Mouse (Mus musculus) stomach, embryonic 15.5 days (tissue): Measurements from ENCODE around the gene Grin2b. TPM values are rescaled to one million over a fixed set of nuclear protein-coding genes. Genes with fewer than 3 reads are reported as not detected.
A peak's percentile ranks its signal among the peaks of the same experiment; 100 is the strongest.

Experiments used
- ATAC-seq: fragments of 200-750 bp; cut with Nextera tagmentation; 2 replicates; pipeline ENCODE4 v1.8.0; 2017; ENCODE audit warnings: low read depth, moderate number of reproducible peaks, moderate TSS enrichment; ENCODE audit not compliant: insufficient read depth, low FRiP score
- H3K27ac ChIP-seq: fragments of 300-500 bp; sonication (generic); 2 replicates; pipeline ENCODE4 v1.5.1; 2015; ENCODE audit warnings: mild to moderate bottlenecking, inconsistent platforms
- H3K27me3 ChIP-seq: fragments of 300-500 bp; sonication (generic); replicated peaks from 2 replicates; pipeline ENCODE4 v1.6.1; 2015; ENCODE audit warnings: inconsistent platforms
- H3K36me3 ChIP-seq: fragments of 300-500 bp; sonication (generic); 2 replicates; pipeline ENCODE4 v1.6.1; 2015; ENCODE audit warnings: inconsistent platforms
- H3K4me1 ChIP-seq: fragments of 300-500 bp; sonication (generic); 2 replicates; pipeline ENCODE4 v1.6.1; 2015; ENCODE audit warnings: inconsistent platforms
- H3K4me2 ChIP-seq: fragments of 300-500 bp; sonication (generic); 2 replicates; pipeline ENCODE4 v1.6.1; 2015; ENCODE audit warnings: mild to moderate bottlenecking, inconsistent platforms
- H3K4me3 ChIP-seq: fragments of 300-500 bp; sonication (generic); replicated peaks from 2 replicates; pipeline ENCODE4 v1.5.1; 2015; ENCODE audit warnings: inconsistent platforms
- H3K9ac ChIP-seq: fragments of 300-500 bp; sonication (generic); 2 replicates; pipeline ENCODE4 v1.6.1; 2015; ENCODE audit warnings: inconsistent platforms
- H3K9me3 ChIP-seq: fragments of 300-500 bp; sonication (generic); 2 replicates; pipeline ENCODE4 v1.6.1; 2016; ENCODE audit warnings: inconsistent platforms
- WGBS: fragments of 180-500 bp; shearing (Covaris S2); methylation state at CpG from one replicate; pipeline ENCODE4 v1.1.7; 2015; 5-methylcytosine and 5-hydroxymethylcytosine counted together
- polyA plus RNA-seq: library from polyadenylated mRNA; unstranded; fragments of >200 nt; fragmentation: Nextera tagmentation; extraction: Ambion mirVana; gene quantifications from 2 replicates; pipeline ENCODE4 v1.2.1, GENCODE M21; 2015

Grin2b gene
- polyA plus RNA-seq, 1 experiment from 2014 or later, result 0.83 TPM

DNA sequence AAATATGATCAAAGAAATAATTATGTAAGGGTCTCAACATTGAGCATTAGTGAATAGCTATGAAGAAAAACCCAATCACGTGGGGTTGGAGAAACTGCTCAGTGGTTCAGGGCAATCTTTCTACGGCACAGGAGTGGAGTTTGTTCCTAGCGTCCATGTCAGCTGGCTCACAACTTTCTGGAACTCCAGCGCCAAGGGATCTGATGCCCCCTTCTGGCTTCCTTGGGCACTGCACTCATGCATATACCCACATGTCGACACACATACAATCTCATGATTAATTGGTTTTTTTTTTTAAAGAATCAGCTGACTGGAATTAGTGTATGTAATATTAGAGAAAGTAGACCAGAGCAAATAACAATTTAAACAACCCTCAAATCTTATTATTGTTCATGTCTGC, 258.7 kb downstream of the Grin2b start:
- Histone ChIP-seq H3K4me1 (no peaks in the 10 kb centered on the region), H3K9ac (no peak overlapping the region), H3K9me3 (no peaks in the 10 kb centered on the region), H3K27me3 (no peaks in the 10 kb centered on the region), H3K27ac (no peak overlapping the region), H3K4me2 (no peak overlapping the region), H3K36me3 (no peaks in the 10 kb centered on the region), H3K4me3 (no peak overlapping the region)
- ATAC-seq, result no peak
- 89% methylated on average over 5 of the region's 5 CpGs for WGBS

DNA sequence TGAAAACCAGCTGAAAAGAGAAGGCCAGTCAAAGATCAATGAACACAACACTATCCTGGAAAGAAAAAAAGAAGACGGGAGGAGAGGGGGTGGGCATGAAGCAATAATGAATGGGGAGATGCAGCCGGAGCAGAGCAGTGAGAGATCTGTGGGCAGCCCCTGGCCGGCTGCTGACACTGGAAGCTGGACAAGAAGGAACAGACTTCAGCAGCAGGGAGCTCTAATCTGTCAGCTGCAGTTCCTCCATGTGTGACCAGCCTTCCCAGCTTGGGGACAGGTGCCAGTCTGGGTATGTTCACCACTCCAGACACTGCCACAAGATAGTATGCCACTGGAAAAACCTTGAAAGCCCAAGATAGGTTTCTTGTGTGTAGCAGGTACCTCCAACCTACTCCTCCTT, 261.2 kb downstream of the Grin2b start:
- Histone ChIP-seq H3K4me3 (no peak overlapping the region), H3K4me1 (no peaks in the 10 kb centered on the region), H3K27ac (no peak overlapping the region), H3K9ac (no peak overlapping the region), H3K27me3 (no peaks in the 10 kb centered on the region), H3K4me2 (no peak overlapping the region), H3K36me3 (no peaks in the 10 kb centered on the region), H3K9me3 (no peaks in the 10 kb centered on the region)
- 72% methylated on average over 3 of the region's 3 CpGs for WGBS
- no peak for ATAC-seq

DNA sequence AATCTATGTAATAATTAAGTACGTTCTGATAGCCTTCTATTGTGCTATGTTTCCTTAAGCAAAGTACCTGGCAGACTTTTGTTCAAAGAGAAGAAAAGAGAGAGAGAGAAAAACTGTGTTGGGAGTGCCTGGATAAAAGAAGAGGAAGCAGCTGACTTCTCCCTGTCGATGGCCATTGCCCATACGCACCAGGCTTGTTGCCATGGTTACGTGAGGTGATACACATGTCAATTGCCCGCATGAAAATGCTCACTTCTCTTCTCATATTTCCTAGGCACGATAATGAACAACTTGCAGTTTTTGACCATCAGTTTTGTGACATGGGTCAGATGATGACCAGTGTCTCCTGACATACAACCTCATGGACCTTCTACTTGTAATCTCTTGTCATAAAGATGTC, 262.2 kb downstream of the Grin2b start:
- Histone ChIP-seq H3K4me3 (no peak overlapping the region), H3K4me2 (no peak overlapping the region), H3K4me1 (no peaks in the 10 kb centered on the region), H3K27ac (no peak overlapping the region), H3K36me3 (no peaks in the 10 kb centered on the region), H3K9ac (no peak overlapping the region), H3K27me3 (no peaks in the 10 kb centered on the region), H3K9me3 (no peaks in the 10 kb centered on the region)
- 80% methylated on average over 6 of the region's 6 CpGs for WGBS
- ATAC-seq, result no peak

DNA sequence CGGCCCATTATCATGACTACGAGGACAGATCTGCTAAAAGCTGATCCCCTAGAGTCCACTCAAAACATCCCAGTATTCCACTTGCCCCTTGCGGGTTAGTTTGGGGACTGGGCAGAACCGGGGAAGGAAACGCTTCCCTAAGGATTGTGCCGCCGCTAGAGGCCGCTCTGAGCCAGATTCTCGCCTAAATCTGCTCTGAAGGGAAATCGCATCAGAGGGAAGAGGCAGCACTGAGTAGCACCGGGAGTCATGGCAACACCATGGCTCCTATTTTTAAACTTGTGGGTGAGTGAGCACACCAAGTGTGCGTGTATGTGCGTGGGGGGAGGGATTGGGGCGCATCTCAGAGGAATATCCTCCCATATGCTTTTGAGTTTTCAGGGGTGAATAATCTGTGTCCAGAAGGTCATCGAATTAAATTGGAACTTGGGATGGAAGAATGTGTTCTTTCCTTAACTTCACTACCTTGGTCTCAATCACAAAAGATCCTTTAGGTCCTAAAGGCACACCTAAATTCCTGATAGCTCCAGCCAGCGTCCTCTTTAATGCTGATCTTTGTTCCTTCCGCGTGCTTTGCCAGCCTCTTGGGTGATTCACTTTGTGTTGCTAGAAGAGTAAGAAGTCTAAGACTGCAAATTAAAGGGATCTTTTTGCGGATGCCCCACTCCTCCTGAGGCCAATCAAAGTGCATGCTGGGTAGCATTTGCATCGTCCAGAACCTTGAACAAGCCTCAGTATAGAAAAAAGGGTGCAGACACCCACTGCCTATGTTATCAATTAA, 265.6 kb downstream of the Grin2b start:
- no peaks in the 10 kb centered on the region for H3K4me1 ChIP-seq
- peak; percentile 73; the same call in 1 of the 2 replicates for ATAC-seq

DNA sequence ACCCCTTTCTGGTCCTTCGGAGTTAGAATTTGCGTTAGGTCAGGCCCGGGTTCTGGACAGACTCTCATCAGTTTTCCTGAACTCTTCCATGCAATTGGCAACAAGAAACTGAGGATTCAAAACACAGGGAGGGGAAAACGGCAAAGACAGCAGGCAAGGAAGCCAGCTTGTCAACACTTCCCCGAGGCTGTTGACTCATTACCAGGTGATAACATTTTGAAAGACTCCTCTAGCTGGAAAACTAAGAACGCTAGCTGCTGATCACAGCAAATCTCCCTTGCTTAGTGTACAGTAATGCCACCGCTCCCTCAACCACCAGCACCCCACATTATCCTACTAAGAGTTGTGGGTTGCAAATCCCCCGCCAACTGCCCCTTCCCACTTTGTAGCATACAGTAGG, 266.2 kb downstream of the Grin2b start:
- 66% methylated on average over 8 of the region's 8 CpGs for WGBS
- H3K4me2 ChIP-seq, result no peak overlapping the region
- no peaks in the 10 kb centered on the region for H3K27me3 ChIP-seq
- H3K4me1 ChIP-seq, result no peaks in the 10 kb centered on the region
- no peak overlapping the region for H3K27ac ChIP-seq
- H3K9ac ChIP-seq, result no peak overlapping the region
- H3K4me3 ChIP-seq, result no peak overlapping the region
- H3K9me3 ChIP-seq, result no peaks in the 10 kb centered on the region
- no peaks in the 10 kb centered on the region for H3K36me3 ChIP-seq
- ATAC-seq, result no peak

More for the DNA sequence above, 265.6 kb downstream of the Grin2b start:
- no peak overlapping the region for H3K4me2 ChIP-seq
- H3K27me3 ChIP-seq, result no peaks in the 10 kb centered on the region
- H3K9ac ChIP-seq, result no peak overlapping the region
- no peaks in the 10 kb centered on the region for H3K9me3 ChIP-seq
- H3K4me3 ChIP-seq, result no peak overlapping the region
- H3K27ac ChIP-seq, result no peak overlapping the region
- no peaks in the 10 kb centered on the region for H3K36me3 ChIP-seq
- 22% methylated on average over 20 of the region's 20 CpGs for WGBS

DNA sequence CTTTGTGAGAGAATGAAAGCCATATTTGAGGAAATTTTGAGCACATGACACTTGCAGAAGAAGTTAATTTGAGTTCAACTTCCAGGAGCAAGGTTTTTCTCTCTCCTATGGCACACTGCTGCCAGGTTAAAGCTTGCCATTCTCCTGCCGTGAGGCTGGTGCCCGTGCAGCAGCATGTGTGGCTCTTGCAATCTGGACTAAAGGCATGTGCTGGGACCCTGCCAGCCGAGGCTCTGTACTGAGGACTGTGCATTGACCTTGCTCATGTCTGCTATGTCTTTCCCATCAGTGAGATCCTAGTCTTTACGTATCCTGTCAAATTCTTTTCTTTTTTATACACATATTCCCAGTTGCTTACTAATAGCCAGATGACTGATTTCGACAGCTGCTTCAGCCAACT, 268.9 kb downstream of the Grin2b start:
- H3K9ac ChIP-seq, result no peak overlapping the region
- no peak for ATAC-seq
- no peaks in the 10 kb centered on the region for H3K27me3 ChIP-seq
- no peak overlapping the region for H3K27ac ChIP-seq
- no peaks in the 10 kb centered on the region for H3K36me3 ChIP-seq
- H3K9me3 ChIP-seq, result no peaks in the 10 kb centered on the region
- 50% methylated on average over 5 of the region's 5 CpGs for WGBS
- H3K4me2 ChIP-seq, result no peak overlapping the region
- no peaks in the 10 kb centered on the region for H3K4me1 ChIP-seq
- no peak overlapping the region for H3K4me3 ChIP-seq

DNA sequence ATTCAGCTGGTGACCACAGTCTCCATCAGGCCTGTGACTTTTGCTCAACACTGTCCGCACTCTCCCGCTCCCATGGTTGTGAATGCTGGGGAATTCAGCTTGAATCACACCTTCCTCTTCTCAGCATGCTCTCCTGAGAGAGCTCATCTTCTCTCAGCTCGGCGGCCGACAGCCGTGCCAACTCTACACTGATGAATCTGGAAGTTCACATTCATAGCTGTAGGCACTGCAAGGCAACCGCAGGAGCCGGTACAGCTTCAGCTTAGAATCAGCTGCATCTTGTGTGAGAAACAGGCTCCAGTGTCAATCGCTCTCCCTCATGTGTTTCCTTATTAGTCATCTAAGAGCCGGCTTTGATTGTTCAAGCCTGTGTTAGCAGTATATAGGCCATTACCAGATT, 272.9 kb downstream of the Grin2b start:
- Histone ChIP-seq H3K9ac (no peak overlapping the region), H3K4me1 (no peaks in the 10 kb centered on the region), H3K4me2 (no peak overlapping the region), H3K27ac (no peak overlapping the region), H3K36me3 (no peaks in the 10 kb centered on the region), H3K4me3 (no peak overlapping the region), H3K27me3 (no peaks in the 10 kb centered on the region), H3K9me3 (no peaks in the 10 kb centered on the region)
- no peak for ATAC-seq
- 87% methylated on average over 10 of the region's 10 CpGs for WGBS

DNA sequence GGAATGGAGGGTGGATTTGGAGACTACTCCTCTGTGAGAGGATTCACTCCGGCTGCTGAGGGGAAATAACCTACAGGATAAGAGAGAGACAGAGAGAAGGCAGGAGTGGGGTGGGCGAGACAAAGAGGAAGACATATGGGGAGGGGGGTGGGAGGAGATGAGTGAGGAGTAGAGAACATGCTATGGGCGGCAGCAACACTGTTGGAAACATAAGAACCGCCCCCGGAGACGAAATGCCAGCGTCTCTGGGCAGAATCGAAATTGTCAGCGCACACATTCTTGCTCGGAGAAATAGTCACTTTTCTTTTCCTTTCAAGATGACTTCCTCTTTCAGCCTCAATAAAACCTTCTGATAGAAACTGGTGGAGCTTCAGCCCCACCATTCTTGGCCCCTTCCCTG, 274.1 kb downstream of the Grin2b start:
- Histone ChIP-seq H3K9ac (no peak overlapping the region), H3K27me3 (no peaks in the 10 kb centered on the region), H3K9me3 (no peaks in the 10 kb centered on the region), H3K4me2 (no peak overlapping the region), H3K36me3 (no peaks in the 10 kb centered on the region), H3K27ac (no peak overlapping the region), H3K4me1 (no peaks in the 10 kb centered on the region), H3K4me3 (no peak overlapping the region)
- ATAC-seq, result no peak
- WGBS, result 77% methylated on average over 10 of the region's 10 CpGs

DNA sequence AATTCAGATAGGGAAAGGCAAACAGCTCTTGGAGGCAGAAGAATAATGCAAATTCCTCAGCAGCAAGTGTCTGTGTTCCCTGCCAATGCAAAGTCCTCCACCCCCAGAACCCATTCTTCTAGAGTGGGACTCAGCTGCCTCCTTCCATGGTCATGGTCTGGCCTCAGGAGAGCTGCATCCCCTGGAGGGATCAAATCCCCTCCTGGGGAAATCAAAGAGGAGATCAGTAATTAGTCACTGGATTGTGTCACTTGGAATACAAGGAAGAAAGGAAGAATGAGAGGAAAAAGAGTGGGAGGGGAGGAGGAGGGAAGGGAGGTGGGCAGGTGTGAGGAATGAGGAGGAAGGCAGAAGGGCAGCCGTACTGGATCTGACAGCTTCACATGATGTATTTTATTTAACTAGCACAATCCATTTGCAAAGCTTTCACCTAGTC, 278.5 kb downstream of the Grin2b start:
- Histone ChIP-seq H3K9me3 (no peaks in the 10 kb centered on the region), H3K4me1 (no peaks in the 10 kb centered on the region), H3K27ac (no peak overlapping the region), H3K27me3 (no peaks in the 10 kb centered on the region), H3K4me2 (no peak overlapping the region), H3K4me3 (no peak overlapping the region), H3K9ac (no peak overlapping the region), H3K36me3 (no peaks in the 10 kb centered on the region)
- no peak for ATAC-seq
- WGBS, result 13% methylated on average over 1 of the region's 1 CpGs

DNA sequence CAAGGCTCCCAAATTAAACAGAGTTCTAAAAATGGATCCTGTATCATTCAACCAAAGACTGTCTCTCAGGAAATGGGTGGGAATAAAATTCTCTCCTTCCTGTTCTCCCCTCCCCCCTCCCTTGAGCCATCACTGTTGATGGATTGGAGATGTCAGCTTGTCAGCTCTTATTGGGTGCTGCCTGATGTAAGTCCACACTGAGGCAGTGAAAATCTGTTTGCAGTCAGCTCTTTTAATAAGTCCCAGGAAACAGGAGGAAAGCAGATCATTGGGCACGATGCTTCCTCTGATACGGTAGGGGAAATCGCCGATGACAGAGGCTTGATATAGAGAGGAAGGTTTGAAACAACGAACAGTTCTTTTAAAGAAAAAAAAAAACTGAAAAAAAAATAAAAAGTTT, 290.7 kb downstream of the Grin2b start:
- 75% methylated on average over 5 of the region's 5 CpGs for WGBS
- Histone ChIP-seq H3K9me3 (no peaks in the 10 kb centered on the region), H3K4me3 (no peak overlapping the region), H3K4me1 (no peaks in the 10 kb centered on the region), H3K27ac (no peak overlapping the region), H3K36me3 (no peaks in the 10 kb centered on the region), H3K27me3 (no peaks in the 10 kb centered on the region), H3K4me2 (no peak overlapping the region), H3K9ac (no peak overlapping the region)
- no peak for ATAC-seq

DNA sequence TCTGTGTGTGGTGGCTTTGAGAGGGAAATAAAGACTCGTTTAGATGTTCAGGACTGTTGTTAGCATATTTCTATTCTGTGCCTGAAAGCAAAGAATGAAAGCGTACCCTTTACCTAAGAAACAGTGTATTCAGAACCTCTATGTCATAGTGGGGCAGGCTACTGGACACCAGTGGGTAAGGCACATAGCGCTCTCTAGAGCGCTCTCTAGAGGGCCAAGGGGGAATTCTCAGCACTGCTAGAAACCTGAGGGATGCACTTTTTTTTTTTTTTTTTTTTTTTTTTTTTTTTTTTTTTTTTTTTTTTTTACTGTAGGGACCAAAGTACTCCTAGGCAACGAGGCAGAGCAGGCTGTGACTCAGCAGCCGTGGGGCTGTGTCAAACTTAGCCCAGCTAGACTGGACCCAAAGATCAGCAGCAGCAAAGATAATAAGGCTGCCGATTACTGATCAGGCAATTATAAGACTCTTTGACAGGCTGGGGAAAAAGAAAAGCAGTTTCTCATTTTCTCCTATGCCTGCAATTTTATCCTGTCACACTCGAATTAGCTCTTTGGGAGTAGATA, 297.1 kb downstream of the Grin2b start:
- WGBS, result 64% methylated on average over 8 of the region's 8 CpGs

DNA sequence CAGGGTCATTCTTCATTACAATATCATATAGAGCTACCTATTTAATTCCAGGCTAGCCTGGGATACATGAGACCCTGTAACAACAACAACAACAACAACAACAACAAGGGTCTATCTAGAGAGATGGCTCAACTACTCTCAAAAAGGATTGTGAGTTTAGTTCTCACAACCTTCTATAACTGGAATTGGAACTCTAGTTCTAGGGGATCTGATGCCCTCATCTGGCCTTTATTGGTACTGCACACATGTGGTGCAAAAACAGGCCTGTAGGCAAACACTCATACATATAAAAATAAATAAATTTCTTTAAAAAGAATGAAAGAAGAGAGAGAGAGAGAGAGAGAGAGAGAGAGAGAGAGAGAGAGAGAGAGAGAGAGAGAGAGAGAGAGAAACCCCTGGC, 298.7 kb downstream of the Grin2b start:
- Histone ChIP-seq H3K27me3 (no peaks in the 10 kb centered on the region), H3K36me3 (no peaks in the 10 kb centered on the region), H3K9me3 (no peaks in the 10 kb centered on the region), H3K4me2 (no peak overlapping the region), H3K4me3 (no peak overlapping the region), H3K27ac (no peak overlapping the region), H3K4me1 (no peaks in the 10 kb centered on the region), H3K9ac (no peak overlapping the region)
- no peak for ATAC-seq

More for the DNA sequence above, 297.1 kb downstream of the Grin2b start:
- Histone ChIP-seq H3K9ac (no peak overlapping the region), H3K9me3 (no peaks in the 10 kb centered on the region), H3K4me1 (no peaks in the 10 kb centered on the region), H3K4me2 (no peak overlapping the region), H3K36me3 (no peaks in the 10 kb centered on the region), H3K27ac (no peak overlapping the region), H3K4me3 (no peak overlapping the region), H3K27me3 (no peaks in the 10 kb centered on the region)
- no peak for ATAC-seq
